Mouse (Mus musculus) monocyte, adult 59 days (primary cell): ENCODE data around the gene Skint11. TPM values are rescaled to one million over a fixed set of nuclear protein-coding genes. Genes with fewer than 3 reads are reported as not detected.

Experiments
- total RNA-seq, 2 experiments: library from RNA; stranded (reverse); gene quantifications; one replicate each; pipeline ENCODE4 v1.2.4; 2023

Skint11 gene
- not detected for total RNA-seq

GRCm38 (mm10) chr4:114163084-114163483 lies at the start of gene Skint11:
Skint11 (plus strand) TSS chr4:114163384.

Other genes starting within 250 kb of the Skint11 start
- not detected for gene Skint5, start 163.9 kb upstream of the Skint11 start, total RNA-seq
- not detected for gene Trabd2b, start 243.3 kb downstream of the Skint11 start, total RNA-seq